Mouse (Mus musculus): ENCODE data around the gene Olfr801. TPM values are rescaled to one million over a fixed set of nuclear protein-coding genes. Genes with fewer than 3 reads are reported as not detected.

Olfr801 gene
- polyA plus RNA-seq, 1 experiment from 2014 or later, result not detected

DNA sequence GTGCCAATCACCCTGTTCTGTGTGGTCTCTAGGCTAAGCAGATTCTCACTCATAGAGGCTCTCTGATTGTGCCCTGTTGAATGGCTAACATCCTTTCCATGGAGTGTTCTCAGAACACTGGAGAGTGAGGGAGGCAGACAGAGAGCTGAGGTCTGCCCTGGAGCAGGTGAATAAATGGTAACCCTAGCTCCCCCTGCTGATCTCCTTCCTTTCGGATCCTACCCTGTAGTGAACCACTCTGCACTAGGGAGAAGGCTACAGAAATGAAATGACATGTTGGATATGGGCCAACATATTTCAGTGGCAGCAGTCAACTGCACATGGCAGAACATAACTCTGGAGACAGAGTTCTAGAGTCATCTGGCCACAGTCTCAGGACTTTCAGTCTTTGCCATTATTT is 51.9 kb downstream of the Olfr801 start:
- Histone ChIP-seq H3K36me3 (ENCODE audit: control insufficient read depth, insufficient read depth, low read length) (no peaks in the 10 kb centered on the region), H3K4me3 (replicated peaks; ENCODE audit: low read depth, low read length) (no peak overlapping the region), H3K4me1 (ENCODE audit: control insufficient read depth, insufficient read depth, low read length) (no peaks in the 10 kb centered on the region), H3K9ac (replicated peaks; ENCODE audit: low read length) (no peak overlapping the region), H3K4me2 (ENCODE audit: low read length) (no peak overlapping the region), H3K27ac (replicated peaks; ENCODE audit: low read depth, low read length) (no peak overlapping the region), H3K27me3 (ENCODE audit: control insufficient read depth, insufficient read depth, low read length) (no peaks in the 10 kb centered on the region), H3K9me3 (ENCODE audit: control insufficient read depth, low read length) (no peaks in the 10 kb centered on the region)
- WGBS, result 32% methylated on average over 1 of the region's 1 CpGs
- ATAC-seq (ENCODE audit: low FRiP score, low TSS enrichment) (no peak), DNase-seq (peak; percentile 6)

Other genes starting within 250 kb of the Olfr801 start
- gene Olfr786, start 246.6 kb downstream of the Olfr801 start, polyA plus RNA-seq (2014; fragmentation: Nextera tagmentation; extraction: Ambion mirVana), result not detected in 2 replicates
- gene Olfr787, start 212.0 kb downstream of the Olfr801 start, polyA plus RNA-seq (2014; fragmentation: Nextera tagmentation; extraction: Ambion mirVana), result not detected in 2 replicates
- gene Olfr788, start 202.9 kb downstream of the Olfr801 start, polyA plus RNA-seq (2014; fragmentation: Nextera tagmentation; extraction: Ambion mirVana), result not detected in 2 replicates
- gene Olfr789, start 189.1 kb downstream of the Olfr801 start, polyA plus RNA-seq (2014; fragmentation: Nextera tagmentation; extraction: Ambion mirVana), result not detected in 2 replicates
- not detected in 2 replicates for gene Olfr790, start 175.4 kb downstream of the Olfr801 start, polyA plus RNA-seq (2014; fragmentation: Nextera tagmentation; extraction: Ambion mirVana)
- not detected in 2 replicates for gene Olfr791, start 152.1 kb downstream of the Olfr801 start, polyA plus RNA-seq (2014; fragmentation: Nextera tagmentation; extraction: Ambion mirVana)
- not detected in 2 replicates for gene Olfr792, start 134.7 kb downstream of the Olfr801 start, polyA plus RNA-seq (2014; fragmentation: Nextera tagmentation; extraction: Ambion mirVana)
- not detected in 2 replicates for gene Olfr794, start 106.2 kb downstream of the Olfr801 start, polyA plus RNA-seq (2014; fragmentation: Nextera tagmentation; extraction: Ambion mirVana)
- gene Olfr796, start 61.3 kb downstream of the Olfr801 start, polyA plus RNA-seq (2014; fragmentation: Nextera tagmentation; extraction: Ambion mirVana), result not detected in 2 replicates
- gene Olfr798, start 45.9 kb downstream of the Olfr801 start, polyA plus RNA-seq (2014; fragmentation: Nextera tagmentation; extraction: Ambion mirVana), result not detected in 2 replicates
- gene Olfr799, start 36.4 kb downstream of the Olfr801 start, polyA plus RNA-seq (2014; fragmentation: Nextera tagmentation; extraction: Ambion mirVana), result not detected in 2 replicates
- not detected in 2 replicates for gene Olfr800, start 16.2 kb downstream of the Olfr801 start, polyA plus RNA-seq (2014; fragmentation: Nextera tagmentation; extraction: Ambion mirVana)
- gene Olfr802, start 14.3 kb upstream of the Olfr801 start, polyA plus RNA-seq (2014; fragmentation: Nextera tagmentation; extraction: Ambion mirVana), result 0.04 TPM in 1 of 2 replicates, not detected in the other
- not detected in 2 replicates for gene Olfr803, start 20.4 kb upstream of the Olfr801 start, polyA plus RNA-seq (2014; fragmentation: Nextera tagmentation; extraction: Ambion mirVana)
- not detected in 2 replicates for gene Olfr804, start 29.3 kb upstream of the Olfr801 start, polyA plus RNA-seq (2014; fragmentation: Nextera tagmentation; extraction: Ambion mirVana)
- gene Olfr805, start 55.5 kb upstream of the Olfr801 start, polyA plus RNA-seq (2014; fragmentation: Nextera tagmentation; extraction: Ambion mirVana), result not detected in 2 replicates
- not detected in 2 replicates for gene Olfr806, start 68.1 kb upstream of the Olfr801 start, polyA plus RNA-seq (2014; fragmentation: Nextera tagmentation; extraction: Ambion mirVana)
- gene Olfr807, start 83.9 kb upstream of the Olfr801 start, polyA plus RNA-seq (2014; fragmentation: Nextera tagmentation; extraction: Ambion mirVana), result not detected in 2 replicates
- gene Olfr808, start 91.6 kb upstream of the Olfr801 start, polyA plus RNA-seq (2014; fragmentation: Nextera tagmentation; extraction: Ambion mirVana), result not detected in 2 replicates
- not detected in 2 replicates for gene Olfr809, start 100.8 kb upstream of the Olfr801 start, polyA plus RNA-seq (2014; fragmentation: Nextera tagmentation; extraction: Ambion mirVana)
- gene Olfr810, start 121.1 kb upstream of the Olfr801 start, polyA plus RNA-seq (2014; fragmentation: Nextera tagmentation; extraction: Ambion mirVana), result not detected in 2 replicates
- not detected in 2 replicates for gene Olfr811, start 130.5 kb upstream of the Olfr801 start, polyA plus RNA-seq (2014; fragmentation: Nextera tagmentation; extraction: Ambion mirVana)
- not detected in 2 replicates for gene Olfr812, start 172.2 kb upstream of the Olfr801 start, polyA plus RNA-seq (2014; fragmentation: Nextera tagmentation; extraction: Ambion mirVana)
- not detected in 2 replicates for gene Olfr813, start 181.5 kb upstream of the Olfr801 start, polyA plus RNA-seq (2014; fragmentation: Nextera tagmentation; extraction: Ambion mirVana)
- not detected in 2 replicates for gene Olfr814, start 206.0 kb upstream of the Olfr801 start, polyA plus RNA-seq (2014; fragmentation: Nextera tagmentation; extraction: Ambion mirVana)
- gene Olfr815, start 232.0 kb upstream of the Olfr801 start, polyA plus RNA-seq (2014; fragmentation: Nextera tagmentation; extraction: Ambion mirVana), result not detected in 2 replicates
- not detected in 2 replicates for gene Olfr816, start 241.7 kb upstream of the Olfr801 start, polyA plus RNA-seq (2014; fragmentation: Nextera tagmentation; extraction: Ambion mirVana)